Mouse (Mus musculus) ovary, postnatal 10 days (tissue): Measurements from ENCODE around the gene Slc22a3.

Experiments used
- DNase-seq: peaks from one replicate; pipeline ENCODE4 v3.0.0; 2022; ENCODE audit warnings: low spot score

Gene Slc22a3

GRCm38 (mm10) chr17:12507654-12508204 lies at the start of gene Slc22a3:
TSS of gene Slc22a3 (minus strand) at chr17:12507704.
- DNase-seq: no peak

GRCm38 (mm10) chr17:12534353-12535145 lies 27.0 kb upstream of the Slc22a3 start:
- DNase-seq: no peak

GRCm38 (mm10) chr17:12532115-12532514 lies 24.6 kb upstream of the Slc22a3 start:
- DNase-seq: no peak

DNA sequence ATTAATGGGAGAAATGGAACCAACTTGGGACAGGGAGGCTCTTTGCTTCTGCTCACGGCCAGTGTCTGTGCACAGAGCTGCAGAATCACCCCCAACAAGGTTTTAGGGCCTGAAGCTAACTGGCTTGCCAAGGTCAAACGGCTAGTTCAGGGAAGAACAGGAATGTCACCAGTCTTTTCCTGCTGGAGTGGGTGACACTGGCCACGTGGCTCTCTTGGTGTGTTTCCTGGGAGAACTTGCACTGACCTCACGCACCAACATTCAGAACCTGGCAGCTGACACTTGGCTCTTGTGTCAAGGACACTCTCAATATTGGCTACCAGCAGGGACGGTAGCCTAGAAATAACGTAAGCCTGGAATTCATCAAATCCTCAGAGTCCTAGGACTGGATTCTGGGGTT lies 22.6 kb upstream of the Slc22a3 start:
- no peak for DNase-seq

GRCm38 (mm10) chr17:12529384-12529985 lies 22.0 kb upstream of the Slc22a3 start:
- DNase-seq: no peak

- no peak for DNase-seq
Measured at GRCm38 (mm10) chr17:12519089-12519488, 11.6 kb upstream of the Slc22a3 start.

DNA sequence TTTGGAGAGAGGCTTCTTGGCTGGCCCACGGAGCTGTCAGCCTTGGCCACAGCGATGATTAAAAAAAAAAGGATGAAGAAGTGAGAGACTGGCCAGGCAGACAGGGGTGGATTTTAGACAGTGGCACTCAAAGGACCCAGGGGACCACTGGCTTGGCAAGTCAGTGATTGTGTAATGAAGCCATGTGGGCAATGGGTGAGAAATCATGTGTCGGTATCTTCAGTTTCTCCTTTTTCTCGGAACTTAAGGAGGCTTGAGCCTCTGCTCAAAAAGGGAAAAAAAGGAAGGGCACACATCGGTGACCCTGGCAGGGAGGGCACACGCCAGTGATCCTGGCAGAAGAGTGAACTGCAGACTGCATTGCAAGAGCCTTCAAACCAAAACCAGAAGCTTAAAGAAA lies 10.7 kb upstream of the Slc22a3 start:
- no peak for DNase-seq

DNA sequence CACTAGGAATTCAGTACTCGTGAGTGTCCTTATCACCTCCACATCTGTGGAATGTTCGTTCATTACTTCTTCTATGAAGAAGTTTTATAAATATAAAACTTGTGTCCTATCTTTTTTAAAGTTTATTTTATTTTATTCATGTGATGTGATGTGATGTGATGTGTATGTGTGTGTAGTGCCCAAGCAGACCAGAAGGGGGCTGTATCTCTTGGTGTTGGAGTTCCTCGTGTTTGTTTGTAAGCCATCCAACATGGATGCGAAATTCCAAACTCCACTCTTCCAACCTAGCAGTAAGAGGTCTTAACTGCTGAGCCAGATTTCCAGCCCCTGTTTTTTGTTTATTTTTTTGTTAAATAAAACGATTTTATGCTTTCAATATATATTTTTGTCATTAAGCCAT lies 6.5 kb upstream of the Slc22a3 start:
- DNase-seq: no peak

- DNase-seq: no peak
Measured at GRCm38 (mm10) chr17:12513107-12513923, 5.8 kb upstream of the Slc22a3 start.

DNA sequence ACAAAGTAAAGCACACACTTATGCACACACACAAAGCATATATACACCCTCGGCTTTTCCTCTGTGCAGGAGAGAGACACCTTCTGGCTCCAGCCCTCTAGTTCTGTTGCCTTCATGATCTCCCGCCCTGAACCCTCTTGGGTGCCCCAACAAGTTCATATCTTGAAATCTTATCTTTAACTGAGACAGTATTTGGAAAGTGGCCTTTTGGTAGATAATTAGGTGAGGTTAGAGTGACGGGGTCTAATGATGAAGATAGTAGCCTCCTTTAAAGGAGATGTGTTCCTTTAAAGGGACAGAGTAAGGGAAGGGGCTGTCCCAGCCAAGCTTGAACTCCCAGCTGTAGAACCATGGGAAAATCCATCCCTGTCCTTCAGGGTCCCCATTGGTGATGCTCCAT lies 3.7 kb upstream of the Slc22a3 start:
- no peak for DNase-seq

- no peak for DNase-seq
Measured at GRCm38 (mm10) chr17:12508376-12508775, 872 bp upstream of the Slc22a3 start.

- DNase-seq: no peak
Measured at GRCm38 (mm10) chr17:12506903-12507563, 471 bp downstream of the Slc22a3 start.

DNA sequence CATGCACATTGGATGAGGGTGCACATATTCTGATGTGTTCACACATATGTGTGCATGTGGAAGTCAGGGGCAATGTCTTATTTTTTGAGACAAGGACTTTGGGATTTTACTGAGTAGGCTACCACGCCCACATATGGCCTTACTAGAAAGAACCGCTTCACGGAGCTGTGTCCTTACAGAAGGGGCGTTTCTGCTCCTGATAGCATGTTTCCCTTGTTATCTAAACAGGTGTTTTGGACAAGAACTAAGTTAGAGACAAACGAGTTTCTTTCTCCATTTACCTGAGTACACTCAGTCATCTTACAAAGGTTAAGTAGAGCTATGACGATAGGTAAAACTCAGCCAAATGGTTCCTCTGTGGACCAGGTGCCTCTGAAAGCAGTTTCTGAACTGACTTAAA lies 1.8 kb downstream of the Slc22a3 start:
- DNase-seq: no peak

DNA sequence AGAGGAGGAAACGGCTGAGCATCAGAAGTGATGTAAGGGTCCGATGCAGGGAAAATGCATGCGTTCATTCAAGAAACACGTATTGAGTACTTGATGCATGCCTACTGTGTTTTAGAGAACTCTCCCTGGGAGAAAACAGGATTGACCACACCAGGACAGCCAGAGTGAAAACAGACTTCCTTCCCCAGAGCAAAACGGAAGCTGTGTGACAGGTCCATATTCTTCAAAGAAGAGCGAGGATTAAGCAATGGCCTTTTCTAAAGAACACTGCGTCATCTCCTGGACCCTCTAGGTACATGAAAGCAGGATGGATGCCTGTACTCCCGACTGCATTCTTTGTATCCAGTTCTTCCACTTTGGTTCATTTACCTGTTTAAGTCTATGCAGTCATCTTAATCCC lies 8.1 kb downstream of the Slc22a3 start:
- no peak for DNase-seq

GRCm38 (mm10) chr17:12495558-12495957 lies 11.9 kb downstream of the Slc22a3 start:
- no peak for DNase-seq

- no peak for DNase-seq
Measured at GRCm38 (mm10) chr17:12491591-12491990, 15.9 kb downstream of the Slc22a3 start.

GRCm38 (mm10) chr17:12489888-12490287 lies 17.6 kb downstream of the Slc22a3 start:
- no peak for DNase-seq

DNA sequence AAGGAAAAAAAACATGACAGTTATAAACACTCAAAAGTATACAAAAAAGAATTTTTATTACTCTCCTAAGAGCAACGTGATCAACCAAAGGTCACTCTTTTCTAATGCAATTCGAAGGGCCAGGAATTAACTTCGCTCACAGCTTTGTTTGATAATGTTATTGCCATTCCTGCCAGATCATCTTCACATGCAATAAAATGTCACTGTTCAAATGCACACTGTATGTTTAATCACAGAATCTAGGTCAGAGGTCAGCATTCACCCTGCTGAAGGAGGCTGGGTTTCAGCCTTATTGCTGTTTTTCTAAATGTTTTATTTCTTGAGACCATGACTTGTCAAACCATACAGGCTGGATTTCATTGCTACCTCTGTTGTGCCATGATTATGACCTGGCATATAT lies 21.8 kb downstream of the Slc22a3 start:
- DNase-seq: no peak

DNA sequence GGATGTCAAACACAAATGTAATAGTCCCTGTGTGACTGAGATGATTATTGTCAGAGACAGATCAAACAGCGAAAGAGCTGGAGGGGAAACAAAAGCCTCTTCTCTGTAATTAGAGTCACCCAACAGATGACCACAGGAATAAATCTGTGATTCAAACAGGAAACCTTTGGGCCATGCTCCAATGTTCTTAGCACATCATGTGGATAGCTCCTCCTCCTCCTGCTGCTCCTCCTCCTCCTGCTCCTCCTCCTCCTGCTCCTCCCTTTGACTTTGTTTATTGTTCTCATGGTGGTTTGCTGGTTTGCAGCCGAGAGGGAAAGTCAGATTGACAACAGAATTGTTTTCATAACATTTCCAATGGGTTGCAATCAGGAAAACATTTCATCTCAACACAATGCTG lies 28.1 kb downstream of the Slc22a3 start:
- no peak for DNase-seq

DNA sequence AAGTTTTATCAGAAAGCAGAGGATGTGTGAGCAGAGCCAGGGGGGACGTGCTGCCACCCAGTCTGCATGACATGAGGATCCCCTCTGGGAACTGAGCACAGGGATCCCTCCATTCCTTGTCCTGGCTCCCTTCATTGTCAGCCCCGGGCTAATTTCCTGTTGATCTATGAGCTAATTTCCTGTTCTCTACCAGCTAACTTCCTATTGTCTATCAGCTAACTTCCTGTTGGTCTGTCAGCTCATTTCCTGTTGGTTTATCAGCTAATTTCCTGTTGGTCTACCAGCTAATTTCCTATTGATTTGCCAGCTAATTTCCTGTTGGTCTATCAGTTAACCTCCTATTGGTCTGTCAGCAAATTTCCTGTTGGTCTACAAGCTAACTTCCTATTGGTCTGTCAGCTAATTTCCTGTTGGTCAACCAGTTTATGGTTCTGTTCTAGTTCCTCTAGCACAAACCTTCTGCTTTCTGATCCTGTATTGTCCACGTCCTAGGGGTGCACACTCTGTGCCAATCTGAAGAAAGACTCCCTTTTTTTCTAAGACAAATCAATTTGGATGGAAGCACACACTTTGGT lies 32.9 kb downstream of the Slc22a3 start:
- no peak for DNase-seq

DNA sequence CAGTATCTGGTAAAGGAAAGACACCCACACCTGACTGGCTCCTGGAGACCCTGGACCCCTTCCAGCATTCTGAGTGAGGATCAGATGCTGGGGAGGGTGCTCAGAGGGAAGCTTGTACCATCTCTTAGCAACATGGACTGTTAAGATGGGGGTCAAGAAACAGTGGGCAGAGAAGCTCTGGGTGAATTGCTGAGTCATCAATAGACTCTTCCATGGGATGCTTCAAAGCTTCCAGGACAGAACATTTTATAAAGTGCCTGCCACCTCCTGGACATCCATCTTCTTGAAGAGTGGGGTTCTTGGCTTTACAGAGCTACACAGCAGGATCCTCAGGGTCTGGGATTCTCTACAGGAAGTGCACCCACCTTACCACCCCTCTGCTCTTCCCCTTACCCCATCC lies 35.0 kb downstream of the Slc22a3 start:
- DNase-seq: no peak

DNA sequence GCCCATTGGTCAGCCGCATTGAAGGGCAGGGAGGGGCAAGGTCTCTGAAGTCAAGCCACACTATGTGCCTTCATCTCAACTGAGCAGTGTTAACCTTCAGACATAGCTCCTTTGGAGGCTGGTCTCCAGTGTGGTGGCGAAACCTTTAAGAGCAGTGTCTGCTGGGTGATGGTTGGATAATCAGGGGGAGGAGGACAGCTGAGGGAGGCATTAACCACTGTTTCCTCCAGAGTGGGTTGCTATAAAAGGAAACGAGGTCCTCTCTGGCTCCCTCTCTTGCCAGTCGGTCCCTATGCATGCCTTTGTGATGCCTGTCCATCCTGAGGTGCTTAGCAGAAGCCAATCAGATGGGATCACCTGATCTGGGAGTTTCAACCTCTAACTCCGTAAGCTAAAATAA lies 38.8 kb downstream of the Slc22a3 start:
- DNase-seq: no peak
